Mouse (Mus musculus) adrenal gland, adult 8-10 months (tissue): ENCODE data around the gene Riox2. TPM values are rescaled to one million over a fixed set of nuclear protein-coding genes. Genes with fewer than 3 reads are reported as not detected.
"Not testable (repeated sequence)": the region's sequence is repeated elsewhere in the genome, so short reads cannot be mapped to it uniquely, and the experiment has no call there.

Experiments used
- DNase-seq: peaks from one replicate; pipeline ENCODE4 v3.0.0; 2022
- total RNA-seq, 4 experiments: library from RNA; stranded (reverse); gene quantifications; 2 replicates each; pipeline ENCODE4 v1.2.4; 2022

Gene Riox2
- total RNA-seq, result 10 to 100 TPM; 24.6 to 28.2 (median 26.8) TPM

DNA sequence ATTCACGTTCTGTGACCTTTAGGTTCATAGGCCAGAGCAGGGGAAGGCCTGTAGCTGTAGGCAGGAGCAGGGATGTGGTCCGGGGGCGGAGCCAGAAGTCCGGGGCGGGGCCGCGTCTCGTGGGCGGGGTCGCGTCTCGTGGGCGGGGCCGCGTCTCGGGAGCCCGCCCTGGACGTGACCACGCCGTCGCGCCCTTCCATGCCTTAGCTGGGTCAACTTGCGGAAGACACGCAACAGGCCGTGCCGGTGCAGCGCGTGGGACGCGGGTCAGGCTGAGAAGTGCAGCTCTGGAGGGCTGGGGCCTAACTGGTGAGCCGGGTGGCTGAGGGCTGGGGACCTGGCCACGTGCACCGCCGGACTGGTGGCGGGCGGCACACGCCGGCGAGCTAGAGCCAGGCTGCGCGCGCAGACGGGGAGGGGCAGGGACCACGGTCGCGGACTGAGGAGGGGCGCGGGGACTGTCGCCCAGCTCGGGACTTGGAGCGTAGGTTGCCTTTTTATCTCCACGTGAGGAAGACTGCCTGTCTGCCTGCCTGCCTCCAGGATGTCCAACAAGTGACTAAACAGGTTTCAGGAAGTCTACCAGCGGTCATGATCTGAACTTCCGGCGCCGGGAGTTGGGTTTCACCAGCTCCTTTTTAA is at the start of gene Riox2:
Gene Riox2 (plus strand): TSS at position 139 of the 642 bp plus-strand sequence.
- peak; percentile 76 for DNase-seq

GRCm38 (mm10) chr16:59427960-59428359 is 43.6 kb upstream of the Riox2 start:
- no peak for DNase-seq

GRCm38 (mm10) chr16:59433181-59433580 is 38.4 kb upstream of the Riox2 start:
- no peak for DNase-seq

GRCm38 (mm10) chr16:59444880-59445559 is 26.6 kb upstream of the Riox2 start:
- DNase-seq, result no peak

GRCm38 (mm10) chr16:59448181-59448580 is 23.4 kb upstream of the Riox2 start:
- no peak for DNase-seq

DNA sequence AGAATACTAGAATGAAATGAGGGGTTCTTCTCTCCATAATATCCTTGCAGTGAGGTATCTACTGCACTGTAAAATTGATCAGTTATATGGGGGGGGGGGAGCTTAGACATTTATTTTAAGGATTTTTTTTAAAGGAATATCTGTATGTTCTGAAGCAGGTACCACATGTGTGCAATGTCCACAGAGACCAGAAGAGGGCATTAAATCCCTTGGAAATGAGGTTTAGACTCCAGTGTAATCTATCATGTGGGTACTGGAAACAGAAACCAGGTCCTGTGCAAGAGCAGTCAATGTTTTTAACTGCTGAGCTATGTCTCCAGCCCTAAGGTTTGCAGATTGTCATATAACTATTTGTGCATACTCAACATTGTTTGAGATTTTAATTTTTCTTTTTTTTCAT is 22.5 kb upstream of the Riox2 start:
- no peak for DNase-seq

- DNase-seq, result no peak
Observed at GRCm38 (mm10) chr16:59451813-59452212, 19.8 kb upstream of the Riox2 start.

DNA sequence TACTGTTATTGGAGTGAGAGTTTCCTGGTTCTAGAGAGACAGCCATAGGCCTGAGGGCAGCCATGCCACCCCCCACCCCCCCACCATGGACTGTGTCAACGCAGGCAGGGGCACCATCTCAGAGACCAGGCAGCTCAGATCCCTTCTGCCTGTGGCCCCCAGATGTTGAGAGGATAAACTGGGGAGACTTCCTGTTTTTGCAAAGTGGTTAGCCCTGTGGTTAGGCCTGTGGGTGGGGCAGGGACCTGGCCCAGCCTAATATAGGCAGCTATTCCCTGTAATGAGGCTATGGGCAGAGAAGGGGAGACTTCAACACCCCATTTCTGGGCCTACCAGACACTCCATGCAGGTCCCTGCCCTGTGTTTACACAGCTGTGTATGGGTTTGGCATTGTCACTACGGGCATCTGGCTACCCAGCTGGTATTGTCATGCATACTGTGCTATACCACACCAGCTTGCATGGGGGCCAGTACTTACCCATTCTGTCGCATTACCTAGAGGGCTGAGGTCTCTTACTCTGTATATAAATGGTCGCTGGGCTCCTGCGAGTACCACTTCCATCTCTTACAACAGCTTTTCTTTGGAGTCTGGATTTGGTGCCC is 12.2 kb upstream of the Riox2 start:
- DNase-seq, result not testable (repeated sequence)

- DNase-seq, result no peak
Observed at GRCm38 (mm10) chr16:59463567-59463966, 8.0 kb upstream of the Riox2 start.

DNA sequence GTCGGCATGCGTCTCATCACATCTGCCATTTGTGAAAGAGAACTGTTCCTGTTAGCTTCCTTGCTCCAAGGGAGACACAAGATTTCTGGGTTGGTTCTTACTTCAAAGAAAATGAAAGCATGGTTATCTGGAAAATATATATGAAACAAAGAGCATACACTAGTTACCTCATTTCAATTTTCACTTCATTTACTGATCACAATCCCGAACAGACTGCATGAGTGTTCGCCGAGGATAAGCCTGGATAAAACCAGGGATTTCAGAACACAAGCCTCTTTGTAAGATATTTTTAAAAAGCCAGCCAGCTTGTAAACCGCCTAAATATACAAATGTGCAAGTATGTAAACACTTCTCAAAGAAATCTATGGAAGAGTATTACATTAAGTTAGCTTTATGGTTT is 7.6 kb upstream of the Riox2 start:
- no peak for DNase-seq

DNA sequence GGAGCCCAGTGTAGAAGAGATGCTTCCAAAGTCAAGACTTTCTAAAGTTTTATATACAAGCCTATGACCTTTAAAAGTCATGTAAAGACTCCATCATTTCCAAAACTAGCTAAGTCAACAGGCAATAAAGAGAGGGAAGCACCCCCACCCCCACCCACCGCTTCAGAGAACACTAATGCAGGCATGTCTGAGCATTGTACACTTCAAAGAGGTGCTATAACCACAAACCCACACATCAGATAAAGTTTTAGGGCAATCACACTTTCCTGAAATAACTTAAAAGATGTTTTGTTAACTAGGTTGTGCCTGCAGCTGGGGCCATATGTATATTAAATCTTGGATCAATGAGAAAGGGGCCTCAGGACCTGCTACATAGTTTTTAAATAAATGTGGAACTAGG is 1.7 kb upstream of the Riox2 start:
- no peak for DNase-seq

GRCm38 (mm10) chr16:59472546-59472945 is 971 bp downstream of the Riox2 start:
- no peak for DNase-seq

DNA sequence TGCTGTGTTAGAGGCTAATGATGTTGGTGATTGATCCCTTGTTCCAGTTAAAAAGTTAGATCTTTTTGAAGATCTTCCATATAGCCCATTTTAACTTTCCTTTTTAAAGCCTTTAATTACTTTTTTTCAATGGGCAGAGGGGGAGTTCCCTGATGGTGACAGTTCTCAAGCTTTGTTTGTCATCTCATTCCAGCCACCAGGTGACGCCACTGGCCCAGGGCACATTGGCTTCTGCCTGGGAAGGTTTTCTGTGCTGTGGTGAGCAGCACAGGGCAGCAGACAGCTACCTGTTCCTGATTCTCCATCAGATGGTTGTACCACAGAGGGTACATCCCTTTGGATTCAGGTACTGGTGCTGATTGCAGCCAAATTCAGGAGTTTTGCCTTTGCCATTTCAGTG is 3.2 kb downstream of the Riox2 start:
- peak; percentile 32 for DNase-seq

DNA sequence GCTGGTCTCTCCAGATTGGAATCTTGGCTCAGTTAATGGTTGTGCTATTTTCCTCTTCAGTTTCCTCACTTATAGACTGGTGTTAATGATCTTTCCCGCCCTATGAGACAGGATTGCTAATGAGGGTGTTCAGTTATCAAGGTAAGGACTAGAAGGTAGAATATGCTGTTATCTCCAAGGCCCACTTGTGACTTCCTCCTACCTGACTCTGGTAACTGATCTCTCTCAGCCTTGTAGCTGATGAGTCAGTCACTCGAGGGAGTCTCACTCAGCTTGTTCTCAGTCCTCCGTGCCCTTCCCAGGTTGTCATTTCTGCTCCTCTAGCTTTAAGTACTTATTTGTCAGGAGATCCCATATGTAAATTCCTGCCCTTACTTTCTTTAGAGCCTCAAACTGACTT is 6.4 kb downstream of the Riox2 start:
- no peak for DNase-seq

DNA sequence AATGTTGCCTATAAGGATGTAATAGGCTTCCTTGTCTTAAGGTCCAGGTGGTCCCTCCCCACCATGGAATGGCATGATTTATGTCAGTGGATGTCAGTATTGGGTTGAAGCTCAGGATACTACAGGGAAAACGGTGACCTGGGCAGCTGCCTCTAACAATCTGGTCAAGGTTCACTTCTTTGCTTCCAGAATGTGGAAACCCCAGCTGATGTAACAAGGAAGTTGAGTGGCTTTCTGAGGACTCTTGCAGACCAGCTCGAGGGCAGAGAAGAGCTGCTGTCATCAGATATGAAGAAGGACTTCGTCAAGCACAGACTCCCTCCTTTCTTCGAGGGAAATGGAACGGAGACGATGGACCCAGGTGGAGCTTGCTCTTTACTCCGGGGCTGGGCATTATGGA is 15.7 kb downstream of the Riox2 start:
- no peak for DNase-seq

GRCm38 (mm10) chr16:59487975-59488548 is 16.5 kb downstream of the Riox2 start:
- DNase-seq, result no peak

DNA sequence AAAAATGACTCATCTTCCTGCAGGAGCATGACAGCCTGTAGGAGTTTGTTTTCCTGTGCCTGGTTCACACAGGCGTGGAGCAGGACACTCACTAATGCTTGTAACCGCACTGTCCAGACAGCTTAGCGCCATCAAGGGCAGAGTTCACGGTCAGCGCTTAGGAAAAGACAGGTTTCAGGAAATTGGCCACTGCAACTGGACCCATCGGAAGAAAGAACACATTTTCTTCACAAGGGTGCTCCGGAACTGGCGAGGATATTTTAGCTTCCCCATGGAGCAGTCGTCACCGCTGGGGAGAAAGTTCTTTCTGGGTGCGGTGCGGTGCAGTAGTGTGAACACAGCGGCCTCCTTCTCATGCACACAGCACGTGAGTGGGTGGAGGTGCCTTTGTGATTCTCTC is 21.6 kb downstream of the Riox2 start:
- peak; percentile 15 for DNase-seq

GRCm38 (mm10) chr16:59497947-59498346 is 26.4 kb downstream of the Riox2 start:
- no peak for DNase-seq

DNA sequence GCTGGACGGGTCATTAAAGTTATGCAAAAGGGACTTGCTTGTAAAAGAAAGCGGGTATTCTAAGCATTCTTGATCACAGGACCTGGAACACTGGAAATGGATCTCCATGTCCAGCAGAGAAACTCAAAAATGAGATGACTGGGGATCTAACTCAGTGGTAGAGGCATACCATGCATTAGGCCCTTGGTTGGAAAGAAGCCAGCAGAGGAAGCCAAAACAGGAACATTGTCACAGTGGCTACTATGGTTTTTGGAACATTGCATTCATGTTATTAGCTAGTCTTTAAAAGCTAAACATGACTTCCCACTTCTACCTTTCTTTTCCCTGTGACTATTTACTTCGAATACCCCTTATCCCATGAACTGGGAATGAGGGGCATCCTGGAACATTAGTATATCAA is 27.6 kb downstream of the Riox2 start:
- no peak for DNase-seq

DNA sequence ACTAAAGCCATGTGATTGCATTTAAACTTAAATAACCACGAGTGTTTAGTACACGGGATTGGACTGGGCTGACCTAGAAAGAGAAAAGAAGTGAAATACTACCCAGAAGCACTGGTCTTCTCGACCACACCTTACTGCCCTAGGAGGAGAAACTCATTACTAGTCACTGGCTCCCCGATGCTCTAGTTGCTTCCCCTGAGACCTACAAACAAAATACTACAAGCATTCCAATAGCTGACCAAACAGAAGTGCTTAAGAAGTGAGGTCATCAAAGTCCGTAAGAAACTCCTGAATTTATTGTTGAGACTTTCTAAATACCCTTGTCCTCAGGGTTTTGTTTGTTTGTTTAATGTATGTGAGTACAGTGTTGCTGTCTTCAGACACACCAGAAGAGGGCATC is 38.3 kb downstream of the Riox2 start:
- DNase-seq, result no peak

DNA sequence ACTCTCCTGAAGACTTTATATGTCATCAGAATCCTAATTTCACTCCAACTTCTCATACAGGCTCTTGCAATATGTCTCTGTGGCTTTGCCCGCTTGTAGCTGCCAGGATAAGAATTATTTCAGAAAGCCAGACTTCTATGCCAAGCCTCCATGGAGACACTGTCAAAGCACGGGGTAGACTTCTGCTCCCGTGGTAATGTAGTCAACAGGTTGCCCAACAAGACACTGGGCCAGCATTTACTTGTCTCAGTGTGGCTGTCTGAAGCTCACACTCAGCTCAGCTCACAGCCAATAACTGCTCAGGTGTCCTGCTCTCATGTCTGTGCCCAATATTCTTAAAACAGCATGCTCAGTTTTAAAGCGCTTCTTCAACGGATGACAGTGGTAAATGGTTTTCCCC is 43.6 kb downstream of the Riox2 start:
- DNase-seq, result no peak

- no peak for DNase-seq
Observed at GRCm38 (mm10) chr16:59516965-59517364, 45.4 kb downstream of the Riox2 start.

DNA sequence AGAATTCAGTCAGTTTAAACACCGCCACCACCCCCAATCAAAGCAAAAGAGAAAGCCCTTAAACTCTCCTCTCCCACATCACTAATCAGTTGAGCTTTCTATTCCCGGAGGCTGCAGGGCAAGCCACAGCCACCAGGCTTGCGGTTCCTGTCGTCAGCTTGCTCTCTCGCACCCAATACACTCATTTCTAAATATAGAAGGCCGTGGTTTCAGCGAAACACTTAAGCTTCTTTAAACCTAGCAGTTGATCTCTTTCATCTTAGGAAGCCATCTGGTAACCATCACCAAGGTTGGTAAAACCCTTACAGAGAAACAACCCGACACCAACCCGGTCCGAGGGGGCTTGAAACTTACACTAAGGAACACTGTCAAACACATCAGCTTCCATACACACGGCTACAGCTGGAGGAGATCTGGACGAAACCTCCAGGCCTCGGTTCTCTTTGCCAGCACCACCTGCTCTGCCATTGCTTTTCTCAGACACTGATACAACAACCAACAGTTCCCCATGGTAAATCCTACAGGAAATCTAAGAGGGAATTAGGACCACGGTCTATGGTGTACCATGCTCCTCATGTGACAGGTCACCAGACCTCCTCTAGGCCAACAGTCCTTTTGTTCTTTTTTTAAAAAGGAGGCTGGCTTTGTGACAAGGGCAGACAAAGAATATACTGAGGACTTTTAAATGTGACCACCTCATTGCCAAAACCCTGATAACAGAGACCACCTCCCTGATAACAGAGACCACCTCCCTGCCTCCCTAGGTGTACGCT is 46.1 kb downstream of the Riox2 start:
- no peak for DNase-seq
